Mouse (Mus musculus) cerebellum, adult 2 months (tissue): Measurements from ENCODE around the gene Rbm25. TPM values are rescaled to one million over a fixed set of nuclear protein-coding genes. Genes with fewer than 3 reads are reported as not detected.
A peak's percentile ranks its signal among the peaks of the same experiment; 100 is the strongest.

ENCODE experiments used
- DNase-seq, 2 experiments: peaks; one replicate each; pipeline ENCODE4 v3.0.0; 2021
- H3K27ac ChIP-seq: fragments of 200-500 bp; 2 replicates; pipeline ENCODE4 v1.5.1; 2012; ENCODE audit warnings: low read length, control low read depth, inconsistent platforms; ENCODE audit not compliant: insufficient read depth
- H3K27me3 ChIP-seq: fragments of 200-500 bp; 2 replicates; pipeline ENCODE4 v1.6.1; 2012; ENCODE audit warnings: inconsistent platforms, mild to moderate bottlenecking, low read length, moderate library complexity; ENCODE audit not compliant: control insufficient read depth, insufficient read depth
- H3K4me1 ChIP-seq: fragments of 200-500 bp; 2 replicates; pipeline ENCODE4 v1.6.1; 2011; ENCODE audit warnings: low read length; ENCODE audit not compliant: control insufficient read depth, insufficient read depth
- H3K4me3 ChIP-seq: fragments of 200-500 bp; replicated peaks from 2 replicates; pipeline ENCODE3; 2011; ENCODE audit warnings: mild to moderate bottlenecking, low read depth, low read length, control low read depth; ENCODE audit not compliant: insufficient read depth
- CTCF ChIP-seq: fragments of 200-500 bp; IDR thresholded peaks from 2 replicates; pipeline ENCODE4 v1.5.1; 2011; ENCODE audit warnings: low read depth, mild to moderate bottlenecking, control low read depth, low read length, moderate library complexity, borderline replicate concordance; ENCODE audit not compliant: insufficient read depth
- POLR2A ChIP-seq: fragments of 200-500 bp; IDR thresholded peaks from 2 replicates; pipeline ENCODE4 v1.6.1; 2011; ENCODE audit warnings: low read length, control low read depth, borderline replicate concordance; ENCODE audit not compliant: insufficient read depth
- WGBS: fragments of 180-500 bp; shearing (Covaris S2); methylation state at CpG from one replicate; pipeline ENCODE4 v1.1.7; 2018; 5-methylcytosine and 5-hydroxymethylcytosine counted together
- polyA plus RNA-seq: library from polyadenylated mRNA; depleted of rRNA; stranded (reverse); fragments of >200 nt; gene quantifications from 2 replicates; pipeline ENCODE4 v1.2.3, GENCODE M21; 2012

Gene Rbm25
- polyA plus RNA-seq, 1 experiment, result 159 TPM

- H3K4me1 ChIP-seq, result no peaks in the 10 kb centered on the region; the same call in 1 of the 2 replicates
- TF ChIP-seq POLR2A (peak; percentile 56), CTCF (no peak)
- H3K27ac ChIP-seq, result peak overlapping the region; percentile 92
- peak overlapping the region; percentile 87 for H3K4me3 ChIP-seq
- H3K27me3 ChIP-seq, result no peaks in the 10 kb centered on the region
- DNase-seq, result peak; percentile 96 to 98
- under 1% methylated on average over 68 of the region's 68 CpGs for WGBS
Measured at GRCm38 (mm10) chr12:83631743-83632679, 975 bp downstream of the Rbm25 start.

GRCm38 (mm10) chr12:83632680-83633025, 1.6 kb downstream of the Rbm25 start:
- peak; percentile 50 to 63 for DNase-seq
- H3K4me1 ChIP-seq, result no peaks in the 10 kb centered on the region; the same call in 1 of the 2 replicates
- peak overlapping the region; percentile 87 for H3K4me3 ChIP-seq
- H3K27ac ChIP-seq, result peak overlapping the region; percentile 82
- no peaks in the 10 kb centered on the region for H3K27me3 ChIP-seq
- no peak for TF ChIP-seq CTCF
- TF ChIP-seq POLR2A, result no peak
- WGBS, result under 1% methylated on average over 20 of the region's 20 CpGs

- Histone ChIP-seq H3K4me3 (no peak overlapping the region), H3K4me1 (no peaks in the 10 kb centered on the region; the same call in 1 of the 2 replicates), H3K27me3 (no peaks in the 10 kb centered on the region), H3K27ac (no peak overlapping the region)
- 12% methylated on average over 2 of the region's 2 CpGs for WGBS
- DNase-seq, result no peak
- TF ChIP-seq POLR2A (no peak), CTCF (no peak)
Measured at GRCm38 (mm10) chr12:83633807-83634206, 2.8 kb downstream of the Rbm25 start.

- 89% methylated on average over 2 of the region's 2 CpGs for WGBS
- Histone ChIP-seq H3K4me3 (no peak overlapping the region), H3K4me1 (no peaks in the 10 kb centered on the region), H3K27me3 (no peaks in the 10 kb centered on the region), H3K27ac (no peak overlapping the region)
- no peak for DNase-seq
- TF ChIP-seq CTCF, result no peak
- TF ChIP-seq POLR2A, result no peak
Measured at GRCm38 (mm10) chr12:83641233-83641632, 10.2 kb downstream of the Rbm25 start.

- Histone ChIP-seq H3K4me1 (no peaks in the 10 kb centered on the region), H3K27ac (no peak overlapping the region), H3K27me3 (no peaks in the 10 kb centered on the region), H3K4me3 (no peak overlapping the region)
- no peak for DNase-seq
- WGBS, result 63% methylated on average over 1 of the region's 1 CpGs
- TF ChIP-seq CTCF (no peak), POLR2A (no peak)
Measured at GRCm38 (mm10) chr12:83643116-83643515, 12.1 kb downstream of the Rbm25 start.

- H3K4me1 ChIP-seq, result no peaks in the 10 kb centered on the region
- 94% methylated on average over 3 of the region's 3 CpGs for WGBS
- no peaks in the 10 kb centered on the region for H3K27me3 ChIP-seq
- no peak for DNase-seq
- no peak overlapping the region for H3K4me3 ChIP-seq
- H3K27ac ChIP-seq, result no peak overlapping the region
- TF ChIP-seq CTCF, result no peak
Measured at GRCm38 (mm10) chr12:83650346-83650745, 19.3 kb downstream of the Rbm25 start.

GRCm38 (mm10) chr12:83651414-83651813, 20.4 kb downstream of the Rbm25 start:
- no peaks in the 10 kb centered on the region for H3K27me3 ChIP-seq
- no peak overlapping the region for H3K4me3 ChIP-seq
- no peaks in the 10 kb centered on the region for H3K4me1 ChIP-seq
- H3K27ac ChIP-seq, result no peak overlapping the region
- no peak for DNase-seq
- TF ChIP-seq POLR2A (no peak), CTCF (no peak)

GRCm38 (mm10) chr12:83685466-83685865, 54.4 kb downstream of the Rbm25 start:
- DNase-seq, result no peak
- H3K27me3 ChIP-seq, result no peaks in the 10 kb centered on the region
- no peak overlapping the region for H3K27ac ChIP-seq
- H3K4me3 ChIP-seq, result no peak overlapping the region
- WGBS, result 98% methylated on average over 1 of the region's 1 CpGs
- H3K4me1 ChIP-seq, result no peaks in the 10 kb centered on the region; the same call in 1 of the 2 replicates
- TF ChIP-seq CTCF (no peak), POLR2A (no peak)
